Mouse (Mus musculus): ENCODE measurements around the gene Olfr1224-ps1. TPM values are rescaled to one million over a fixed set of nuclear protein-coding genes. Genes with fewer than 3 reads are reported as not detected.
"Not testable (repeated sequence)": the region's sequence is repeated elsewhere in the genome, so short reads cannot be mapped to it uniquely, and the experiment has no call there.

Gene Olfr1224-ps1
- total RNA-seq (2021): not detected
- long read RNA-seq, experiment 1: 0 reads
- long read RNA-seq, experiment 2: 0 reads

- not testable (repeated sequence) for DNase-seq (ENCODE audit: low spot score in 2 of 2)
These were observed at the start of gene Olfr1224-ps1 for GRCm38 (mm10) chr2:89163991-89164390. Gene Olfr1224-ps1, minus strand, starts transcription at chr2:89164091.

- DNase-seq (ENCODE audit: low spot score in 2 of 2): no peak
These were observed 36.1 kb upstream of the Olfr1224-ps1 start, which contains the start of gene Olfr1226 for GRCm38 (mm10) chr2:89199948-89200347. Gene Olfr1226, minus strand, starts transcription at chr2:89200048.

- no peak for DNase-seq (ENCODE audit: low spot score in 2 of 2)
These were observed 32.6 kb upstream of the Olfr1224-ps1 start for GRCm38 (mm10) chr2:89196325-89196982.

GRCm38 (mm10) chr2:89174569-89174968 lies 10.7 kb upstream of the Olfr1224-ps1 start, which contains the start of gene Olfr1225:
Gene Olfr1225, minus strand, starts transcription at chr2:89174669.
- DNase-seq (ENCODE audit: low spot score in 2 of 2): no peak

- DNase-seq (ENCODE audit: low spot score in 2 of 2): not testable (repeated sequence)
These were observed 820 bp upstream of the Olfr1224-ps1 start for GRCm38 (mm10) chr2:89164711-89165110.

- DNase-seq (ENCODE audit: low spot score in 2 of 2): no peak
These were observed 12.4 kb downstream of the Olfr1224-ps1 start, which contains the start of gene Olfr1223 for GRCm38 (mm10) chr2:89151460-89151859. Gene Olfr1223, minus strand, starts transcription at chr2:89151560.

GRCm38 (mm10) chr2:89132954-89133353 lies 30.9 kb downstream of the Olfr1224-ps1 start, which contains the start of gene Olfr1222:
Gene Olfr1222, minus strand, starts transcription at chr2:89133054.
- DNase-seq (ENCODE audit: low spot score in 2 of 2): no peak

GRCm38 (mm10) chr2:89117183-89117582 lies 46.7 kb downstream of the Olfr1224-ps1 start, which contains the start of gene Olfr1221:
Gene Olfr1221, minus strand, starts transcription at chr2:89117283.
- no peak for DNase-seq (ENCODE audit: low spot score in 2 of 2)

GRCm38 (mm10) chr2:89106735-89107134 lies 57.2 kb downstream of the Olfr1224-ps1 start, which contains the start of gene Olfr1220:
Gene Olfr1220, minus strand, starts transcription at chr2:89106835.
- no peak for DNase-seq (ENCODE audit: low spot score in 2 of 2)

GRCm38 (mm10) chr2:89105651-89106050 lies 58.2 kb downstream of the Olfr1224-ps1 start:
- no peak for DNase-seq (ENCODE audit: low spot score in 2 of 2)

Other genes starting within 250 kb of the Olfr1224-ps1 start
- not detected for gene Olfr1209, start 248.9 kb downstream of the Olfr1224-ps1 start, total RNA-seq (2021)
- not detected for gene Olfr1211, start 226.0 kb downstream of the Olfr1224-ps1 start, total RNA-seq (2021)
- not detected for gene Olfr1212, start 210.1 kb downstream of the Olfr1224-ps1 start, total RNA-seq (2021)
- gene Gm13762, start 183.8 kb downstream of the Olfr1224-ps1 start, total RNA-seq (2021): not detected
- not detected for gene Olfr1214, start 171.4 kb downstream of the Olfr1224-ps1 start, total RNA-seq (2021)
- not detected for gene Olfr1215, start 157.1 kb downstream of the Olfr1224-ps1 start, total RNA-seq (2021)
- gene Olfr1216, start 145.8 kb downstream of the Olfr1224-ps1 start, total RNA-seq (2021): not detected
- not detected for gene Olfr1217, start 132.0 kb downstream of the Olfr1224-ps1 start, total RNA-seq (2021)
- gene Olfr1218, start 102.9 kb downstream of the Olfr1224-ps1 start, total RNA-seq (2021): not detected
- gene Olfr1219, start 80.6 kb downstream of the Olfr1224-ps1 start, total RNA-seq (2021): not detected
- not detected for gene Olfr1220, start 57.3 kb downstream of the Olfr1224-ps1 start, total RNA-seq (2021)
- not detected for gene Olfr1221, start 46.8 kb downstream of the Olfr1224-ps1 start, total RNA-seq (2021)
- not detected for gene Olfr1222, start 31.0 kb downstream of the Olfr1224-ps1 start, total RNA-seq (2021)
- not detected for gene Olfr1223, start 12.5 kb downstream of the Olfr1224-ps1 start, total RNA-seq (2021)
- gene Olfr1225, start 10.6 kb upstream of the Olfr1224-ps1 start, total RNA-seq (2021): not detected
- not detected for gene Olfr1226, start 36.0 kb upstream of the Olfr1224-ps1 start, total RNA-seq (2021)
- not detected for gene Olfr1228, start 90.0 kb upstream of the Olfr1224-ps1 start, total RNA-seq (2021)
- not detected for gene Olfr1229, start 123.9 kb upstream of the Olfr1224-ps1 start, total RNA-seq (2021)
- gene Olfr1230, start 133.2 kb upstream of the Olfr1224-ps1 start, total RNA-seq (2021): not detected
- not detected for gene Olfr1231, start 143.0 kb upstream of the Olfr1224-ps1 start, total RNA-seq (2021)
- gene Olfr1232, start 165.6 kb upstream of the Olfr1224-ps1 start, total RNA-seq (2021): not detected
- not detected for gene Olfr1233, start 178.3 kb upstream of the Olfr1224-ps1 start, total RNA-seq (2021)
- not detected for gene Olfr1234, start 200.8 kb upstream of the Olfr1224-ps1 start, total RNA-seq (2021)
- gene Olfr1238, start 245.6 kb upstream of the Olfr1224-ps1 start, total RNA-seq (2021): not detected

Measured in gastrocnemius, postnatal 4 days (tissue).